Mouse (Mus musculus) hindbrain, embryonic 12.5 days (tissue): ENCODE data around the gene D16Ertd472e. TPM values are rescaled to one million over a fixed set of nuclear protein-coding genes. Genes with fewer than 3 reads are reported as not detected.

Experiments used
- ATAC-seq: fragments of 200-750 bp; cut with Nextera tagmentation; 2 replicates; pipeline ENCODE4 v1.8.0; 2017; ENCODE audit warnings: moderate TSS enrichment; ENCODE audit not compliant: low FRiP score
- H3K27ac ChIP-seq: fragments of 300-500 bp; sonication (generic); 2 replicates; pipeline ENCODE4 v1.5.1; 2016; ENCODE audit warnings: mild to moderate bottlenecking
- H3K27me3 ChIP-seq: fragments of 300-500 bp; sonication (generic); 2 replicates; pipeline ENCODE4 v1.6.1; 2016; ENCODE audit warnings: mild to moderate bottlenecking
- H3K36me3 ChIP-seq: fragments of 300-500 bp; sonication (generic); 2 replicates; pipeline ENCODE4 v1.6.1; 2016; ENCODE audit warnings: mild to moderate bottlenecking
- H3K4me1 ChIP-seq: fragments of 300-500 bp; sonication (generic); 2 replicates; pipeline ENCODE4 v1.6.1; 2016
- H3K4me2 ChIP-seq: fragments of 300-500 bp; sonication (generic); replicated peaks from 2 replicates; pipeline ENCODE4 v1.6.1; 2016; ENCODE audit warnings: mild to moderate bottlenecking
- H3K4me3 ChIP-seq: fragments of 300-500 bp; sonication (generic); 2 replicates; pipeline ENCODE4 v1.5.1; 2016; ENCODE audit warnings: mild to moderate bottlenecking
- H3K9ac ChIP-seq: fragments of 300-500 bp; sonication (generic); 2 replicates; pipeline ENCODE4 v1.6.1; 2016; ENCODE audit warnings: mild to moderate bottlenecking, moderate library complexity
- H3K9me3 ChIP-seq: fragments of 300-500 bp; sonication (generic); replicated peaks from 2 replicates; pipeline ENCODE4 v1.6.1; 2016; ENCODE audit warnings: mild to moderate bottlenecking
- WGBS: fragments of 180-500 bp; shearing (Covaris S2); methylation state at CpG from one replicate; pipeline ENCODE4 v1.1.7; 2016; 5-methylcytosine and 5-hydroxymethylcytosine counted together
- polyA plus RNA-seq: library from polyadenylated mRNA; unstranded; fragments of >200 nt; fragmentation: Nextera tagmentation; extraction: Ambion mirVana; gene quantifications from 2 replicates; pipeline ENCODE4 v1.2.1, GENCODE M21; 2016

Gene D16Ertd472e
- 15.0 and 16.4 TPM in 2 replicates for polyA plus RNA-seq

- Histone ChIP-seq H3K27me3 (no peaks in the 10 kb centered on the region), H3K36me3 (no peaks in the 10 kb centered on the region), H3K27ac (peak within 1 kb of the TSS; percentile 78), H3K4me3 (peak within 1 kb of the TSS; percentile 68), H3K9ac (peak within 1 kb of the TSS; percentile 76), H3K4me1 (peaks cover 21% of the 10 kb centered on the region), H3K9me3 (no peaks in the 10 kb centered on the region), H3K4me2 (peak within 1 kb of the TSS; percentile 65)
- WGBS = 1% methylated on average over 66 of the region's 70 CpGs
- ATAC-seq = peak; percentile 98
These were observed at the start of gene D16Ertd472e for GRCm38 (mm10) chr16:78576478-78577084. TSS of gene D16Ertd472e (minus strand) at chr16:78576708.

GRCm38 (mm10) chr16:78622755-78623154 lies 46.2 kb upstream of the D16Ertd472e start:
- no peak overlapping the region for H3K4me2 ChIP-seq
- no peak overlapping the region for H3K9ac ChIP-seq
- H3K4me1 ChIP-seq = no peaks in the 10 kb centered on the region
- no peak overlapping the region for H3K4me3 ChIP-seq
- H3K9me3 ChIP-seq = no peaks in the 10 kb centered on the region
- no peak overlapping the region for H3K27ac ChIP-seq
- no peak for ATAC-seq
- H3K27me3 ChIP-seq = no peaks in the 10 kb centered on the region
- WGBS = 78% methylated on average over 5 of the region's 5 CpGs
- no peaks in the 10 kb centered on the region for H3K36me3 ChIP-seq

- no peaks in the 10 kb centered on the region for H3K27me3 ChIP-seq
- no peak for ATAC-seq
- H3K4me3 ChIP-seq = no peak overlapping the region
- no peak overlapping the region for H3K27ac ChIP-seq
- H3K9me3 ChIP-seq = no peaks in the 10 kb centered on the region
- H3K4me1 ChIP-seq = no peaks in the 10 kb centered on the region
- no peak overlapping the region for H3K9ac ChIP-seq
- no peaks in the 10 kb centered on the region for H3K36me3 ChIP-seq
- no peak overlapping the region for H3K4me2 ChIP-seq
- WGBS = 91% methylated on average over 5 of the region's 5 CpGs
These were observed 42.9 kb upstream of the D16Ertd472e start for GRCm38 (mm10) chr16:78619386-78619785.

GRCm38 (mm10) chr16:78617757-78618532 lies 41.4 kb upstream of the D16Ertd472e start:
- ATAC-seq = no peak
- Histone ChIP-seq H3K9ac (no peak overlapping the region), H3K27me3 (no peaks in the 10 kb centered on the region), H3K4me1 (no peaks in the 10 kb centered on the region), H3K36me3 (no peaks in the 10 kb centered on the region), H3K27ac (no peak overlapping the region), H3K9me3 (no peaks in the 10 kb centered on the region), H3K4me2 (no peak overlapping the region), H3K4me3 (no peak overlapping the region)
- WGBS = 96% methylated on average over 11 of the region's 11 CpGs

- H3K4me1 ChIP-seq = no peaks in the 10 kb centered on the region
- no peak overlapping the region for H3K4me3 ChIP-seq
- WGBS = 76% methylated on average over 4 of the region's 4 CpGs
- no peak overlapping the region for H3K9ac ChIP-seq
- no peak overlapping the region for H3K27ac ChIP-seq
- H3K27me3 ChIP-seq = no peaks in the 10 kb centered on the region
- ATAC-seq = no peak
- H3K9me3 ChIP-seq = peaks cover 9% of the 10 kb centered on the region
- H3K4me2 ChIP-seq = no peak overlapping the region
- H3K36me3 ChIP-seq = no peaks in the 10 kb centered on the region
These were observed 29.7 kb upstream of the D16Ertd472e start for GRCm38 (mm10) chr16:78606202-78606601.

GRCm38 (mm10) chr16:78598919-78599318 lies 22.4 kb upstream of the D16Ertd472e start:
- H3K4me2 ChIP-seq = no peak overlapping the region
- WGBS = 79% methylated on average over 1 of the region's 1 CpGs
- H3K4me1 ChIP-seq = no peaks in the 10 kb centered on the region
- no peaks in the 10 kb centered on the region for H3K27me3 ChIP-seq
- no peak overlapping the region for H3K9ac ChIP-seq
- H3K36me3 ChIP-seq = no peaks in the 10 kb centered on the region
- H3K27ac ChIP-seq = no peak overlapping the region
- H3K4me3 ChIP-seq = no peak overlapping the region
- peaks cover 9% of the 10 kb centered on the region for H3K9me3 ChIP-seq
- ATAC-seq = no peak

GRCm38 (mm10) chr16:78596381-78596780 lies 19.9 kb upstream of the D16Ertd472e start:
- WGBS = 55% methylated on average over 2 of the region's 2 CpGs
- ATAC-seq = no peak
- no peak overlapping the region for H3K4me3 ChIP-seq
- H3K4me2 ChIP-seq = no peak overlapping the region
- no peaks in the 10 kb centered on the region for H3K4me1 ChIP-seq
- no peak overlapping the region for H3K9ac ChIP-seq
- no peaks in the 10 kb centered on the region for H3K27me3 ChIP-seq
- H3K9me3 ChIP-seq = no peaks in the 10 kb centered on the region
- H3K27ac ChIP-seq = no peak overlapping the region
- H3K36me3 ChIP-seq = no peaks in the 10 kb centered on the region

- Histone ChIP-seq H3K4me2 (no peak overlapping the region), H3K4me3 (no peak overlapping the region), H3K27me3 (no peaks in the 10 kb centered on the region), H3K27ac (no peak overlapping the region), H3K9ac (no peak overlapping the region), H3K9me3 (no peaks in the 10 kb centered on the region), H3K4me1 (no peaks in the 10 kb centered on the region), H3K36me3 (no peaks in the 10 kb centered on the region)
- no peak for ATAC-seq
- WGBS = 89% methylated on average over 7 of the region's 7 CpGs
These were observed 19.3 kb upstream of the D16Ertd472e start for GRCm38 (mm10) chr16:78595821-78596220.

- Histone ChIP-seq H3K4me2 (no peak overlapping the region), H3K27me3 (no peaks in the 10 kb centered on the region), H3K9me3 (no peaks in the 10 kb centered on the region), H3K36me3 (no peaks in the 10 kb centered on the region), H3K9ac (no peak overlapping the region), H3K27ac (no peak overlapping the region), H3K4me3 (no peak overlapping the region), H3K4me1 (no peaks in the 10 kb centered on the region)
- ATAC-seq = no peak
- WGBS = 78% methylated on average over 3 of the region's 3 CpGs
These were observed 17.6 kb upstream of the D16Ertd472e start for GRCm38 (mm10) chr16:78594154-78594553.

- Histone ChIP-seq H3K9ac (no peak overlapping the region), H3K9me3 (no peaks in the 10 kb centered on the region), H3K36me3 (no peaks in the 10 kb centered on the region), H3K27ac (no peak overlapping the region), H3K4me1 (no peaks in the 10 kb centered on the region), H3K4me3 (no peak overlapping the region), H3K27me3 (no peaks in the 10 kb centered on the region), H3K4me2 (no peak overlapping the region)
- 91% methylated on average over 6 of the region's 6 CpGs for WGBS
- no peak for ATAC-seq
These were observed 14.6 kb upstream of the D16Ertd472e start for GRCm38 (mm10) chr16:78591130-78591529.

GRCm38 (mm10) chr16:78588821-78589220 lies 12.3 kb upstream of the D16Ertd472e start:
- Histone ChIP-seq H3K4me3 (no peak overlapping the region), H3K4me2 (no peak overlapping the region), H3K9me3 (no peaks in the 10 kb centered on the region), H3K36me3 (no peaks in the 10 kb centered on the region), H3K4me1 (no peaks in the 10 kb centered on the region), H3K9ac (no peak overlapping the region), H3K27me3 (no peaks in the 10 kb centered on the region), H3K27ac (no peak overlapping the region)
- no peak for ATAC-seq
- 88% methylated on average over 2 of the region's 2 CpGs for WGBS

- Histone ChIP-seq H3K36me3 (no peaks in the 10 kb centered on the region), H3K9ac (no peak overlapping the region), H3K27ac (no peak overlapping the region), H3K4me1 (no peaks in the 10 kb centered on the region), H3K4me3 (no peak overlapping the region), H3K9me3 (no peaks in the 10 kb centered on the region), H3K27me3 (no peaks in the 10 kb centered on the region), H3K4me2 (no peak overlapping the region)
- WGBS = 90% methylated on average over 7 of the region's 7 CpGs
- no peak for ATAC-seq
These were observed 10.1 kb upstream of the D16Ertd472e start for GRCm38 (mm10) chr16:78586621-78587020.
